Mouse (Mus musculus) hindbrain, embryonic 14.5 days (tissue): ENCODE data around the gene Sp3. TPM values are rescaled to one million over a fixed set of nuclear protein-coding genes. Genes with fewer than 3 reads are reported as not detected.

Source experiments
- ATAC-seq: fragments of 200-750 bp; cut with Nextera tagmentation; 2 replicates; pipeline ENCODE4 v1.8.0; 2017; ENCODE audit warnings: moderate number of reproducible peaks, mild to moderate bottlenecking, moderate TSS enrichment, moderate library complexity; ENCODE audit not compliant: low FRiP score
- DNase-seq: peaks from one replicate; pipeline ENCODE4 v3.0.0-alpha.2; 2015; ENCODE audit warnings: low spot score
- H3K27ac ChIP-seq: fragments of 300-500 bp; sonication (generic); 2 replicates; pipeline ENCODE4 v1.5.1; 2014; ENCODE audit warnings: mild to moderate bottlenecking, moderate library complexity
- H3K27me3 ChIP-seq: fragments of 300-500 bp; sonication (generic); 2 replicates; pipeline ENCODE4 v1.6.1; 2014; ENCODE audit warnings: mild to moderate bottlenecking, low read length, mixed read lengths; ENCODE audit not compliant: control insufficient read depth, insufficient read depth
- H3K36me3 ChIP-seq: fragments of 300-500 bp; sonication (generic); replicated peaks from 2 replicates; pipeline ENCODE4 v1.6.1; 2014; ENCODE audit not compliant: control insufficient read depth, insufficient read depth
- H3K4me1 ChIP-seq: fragments of 300-500 bp; sonication (generic); replicated peaks from 2 replicates; pipeline ENCODE4 v1.6.1; 2014; ENCODE audit warnings: antibody characterized with exemption, low read length, mixed read lengths; ENCODE audit not compliant: control insufficient read depth, insufficient read depth
- H3K4me2 ChIP-seq: fragments of 300-500 bp; sonication (generic); replicated peaks from 2 replicates; pipeline ENCODE4 v1.6.1; 2014; ENCODE audit warnings: mild to moderate bottlenecking, moderate library complexity
- H3K4me3 ChIP-seq: fragments of 300-500 bp; sonication (generic); replicated peaks from 2 replicates; pipeline ENCODE4 v1.5.1; 2014; ENCODE audit warnings: mild to moderate bottlenecking, low read length
- H3K9ac ChIP-seq: fragments of 300-500 bp; sonication (generic); 2 replicates; pipeline ENCODE4 v1.6.1; 2014
- H3K9me3 ChIP-seq: fragments of 300-500 bp; sonication (generic); 2 replicates; pipeline ENCODE4 v1.6.1; 2016; ENCODE audit warnings: low read length; ENCODE audit not compliant: control insufficient read depth
- WGBS: fragments of 180-500 bp; shearing (Covaris S2); extraction: QIAGEN DNeasy Blood & Tissue Kit; methylation state at CpG from one replicate; pipeline ENCODE4 v1.1.7; 2014; 5-methylcytosine and 5-hydroxymethylcytosine counted together
- microRNA-seq: library from miRNA; unstranded; fragments of <30 nt; microRNA quantifications from one replicate; pipeline ENCODE4, GENCODE M21; 2016
- polyA plus RNA-seq: library from polyadenylated mRNA; unstranded; fragments of >200 nt; fragmentation: Nextera tagmentation; extraction: Ambion mirVana; gene quantifications from 2 replicates; pipeline ENCODE4 v1.2.1, GENCODE M21; 2014

The Sp3 gene
- polyA plus RNA-seq, 1 experiment from 2014 or later = 47.4 TPM

- Histone ChIP-seq H3K27ac (no peak overlapping the region), H3K4me3 (no peak overlapping the region), H3K9me3 (peaks cover 9% of the 10 kb centered on the region; the same call in 1 of the 2 replicates), H3K36me3 (no peaks in the 10 kb centered on the region), H3K9ac (no peak overlapping the region), H3K27me3 (no peaks in the 10 kb centered on the region), H3K4me1 (no peaks in the 10 kb centered on the region), H3K4me2 (no peak overlapping the region)
- DNase-seq (no peak), ATAC-seq (no peak)
- WGBS = 76% methylated on average over 3 of the region's 3 CpGs
These were observed 82.0 kb downstream of the Sp3 start for GRCm38 (mm10) chr2:72898094-72898781.

GRCm38 (mm10) chr2:72889806-72890205, 90.4 kb downstream of the Sp3 start:
- Histone ChIP-seq H3K27ac (no peak overlapping the region), H3K9me3 (no peaks in the 10 kb centered on the region), H3K4me1 (no peaks in the 10 kb centered on the region), H3K36me3 (no peaks in the 10 kb centered on the region), H3K4me2 (no peak overlapping the region), H3K4me3 (no peak overlapping the region), H3K27me3 (no peaks in the 10 kb centered on the region), H3K9ac (no peak overlapping the region)
- ATAC-seq = no peak
- DNase-seq = no peak

Small RNA genes lying within 50 kb of the gene (microRNA-seq; reads per million reads assigned to microRNA genes)
- gene Gm25960 = not detected

Other genes with a start within 250 kb of the Sp3 start
- not detected in 2 replicates for gene Gm11084, start 6.3 kb upstream of the Sp3 start, polyA plus RNA-seq
- 100 and 103 TPM in 2 replicates for gene Ola1, start 238.5 kb upstream of the Sp3 start, polyA plus RNA-seq